ENCODE assay signal across 8 mouse cellular contexts in the genomic region with DNA sequence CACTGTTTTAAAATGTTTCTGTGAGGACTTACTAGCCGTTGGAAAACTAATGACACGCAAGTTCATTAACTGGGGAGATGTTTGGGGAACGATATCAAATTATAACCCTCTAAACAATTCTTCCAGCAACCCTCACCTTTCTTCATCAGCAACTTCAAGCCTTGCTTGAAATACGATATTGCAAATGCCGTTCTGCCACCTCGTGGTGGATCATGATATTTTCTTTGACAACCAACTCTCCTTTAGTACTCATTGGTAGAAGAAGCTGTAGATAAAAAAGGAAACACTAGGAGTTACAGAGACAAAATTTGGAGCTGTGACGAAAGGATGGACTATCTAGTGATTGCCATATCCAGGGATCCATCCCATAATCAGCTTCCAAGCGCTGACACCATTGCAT.
DNase-seq lines count a peak whose midpoint lies in the region; ATAC-seq and TF ChIP-seq lines count a peak whose summit lies in the region.

No protein-coding gene starts in this region.

- no peaks in the 10 kb centered on the region for H3K4me1 ChIP-seq in forebrain, embryonic 16.5 days (replicated peaks; ENCODE audit: control insufficient read depth, insufficient read depth, low read length)
- H3K4me1 ChIP-seq in intestine, embryonic 15.5 days (replicated peaks): no peaks in the 10 kb centered on the region
- no peaks in the 10 kb centered on the region for H3K4me1 ChIP-seq in midbrain, postnatal 0 days (ENCODE audit: insufficient read depth, low read length)

- peak; percentile 86 for TF ChIP-seq CTCF in midbrain, postnatal 0 days (IDR thresholded peaks at IDR 0.05)

- H3K4me2 ChIP-seq in forebrain, embryonic 16.5 days (ENCODE audit: low read length): no peak overlapping the region
- H3K4me2 ChIP-seq in intestine, embryonic 15.5 days (replicated peaks): no peak overlapping the region
- no peak overlapping the region for H3K4me2 ChIP-seq in midbrain, postnatal 0 days (ENCODE audit: low read depth, low read length, poor library complexity, severe bottlenecking)

- intact Hi-C loops in left cerebral cortex, postnatal 14 days (cut with DNase I): loop anchor here (1.0 to 5.0 kb wide), 4 partner anchors 89 to 629 kb away; no protein-coding TSS in a partner anchor

- ATAC-seq in forebrain, embryonic 16.5 days: peak; percentile 84
- peak; percentile 58; the same call in 1 of the 2 replicates for ATAC-seq in intestine, embryonic 15.5 days
- ATAC-seq in midbrain, postnatal 0 days (ENCODE audit: low FRiP score): 0 out of 2 replicates have a peak, but pooled peaks have one; percentile 53

- H3K27me3 ChIP-seq in forebrain, embryonic 16.5 days (replicated peaks; ENCODE audit: control insufficient read depth, insufficient read depth, low read length): no peaks in the 10 kb centered on the region
- no peaks in the 10 kb centered on the region for H3K27me3 ChIP-seq in intestine, embryonic 15.5 days (replicated peaks)
- H3K27me3 ChIP-seq in midbrain, postnatal 0 days (ENCODE audit: insufficient read depth, low read length): no peaks in the 10 kb centered on the region

- no peak overlapping the region for H3K27ac ChIP-seq in forebrain, embryonic 16.5 days (ENCODE audit: low read length)
- H3K27ac ChIP-seq in intestine, embryonic 15.5 days: no peak overlapping the region
- no peak overlapping the region for H3K27ac ChIP-seq in midbrain, postnatal 0 days (ENCODE audit: low read depth, low read length)

- no peaks in the 10 kb centered on the region for H3K9me3 ChIP-seq in forebrain, embryonic 16.5 days (ENCODE audit: control insufficient read depth, low read length)
- H3K9me3 ChIP-seq in intestine, embryonic 15.5 days: no peaks in the 10 kb centered on the region
- no peaks in the 10 kb centered on the region for H3K9me3 ChIP-seq in midbrain, postnatal 0 days (ENCODE audit: low read length)

- 23% methylated on average over 7 of the region's 8 CpGs for WGBS in forebrain, embryonic 16.5 days
- WGBS in intestine, embryonic 15.5 days: 17% methylated on average over 8 of the region's 8 CpGs
- 22% methylated on average over 7 of the region's 8 CpGs for WGBS in midbrain, postnatal 0 days

- DNase-seq in thymus, postnatal 0 days (ENCODE audit: low spot score): peak; percentile 3
- no peak for DNase-seq in thymus, adult 18-20 months
- DNase-seq in cerebellum, adult 11 months: peak; percentile 60
- peak; percentile 85 to 91 for DNase-seq in left cerebral cortex, postnatal 14 days (ENCODE audit: low spot score in 2 of 2)
- peak; percentile 90 for DNase-seq in midbrain, postnatal 0 days (ENCODE audit: low spot score)
- DNase-seq in spleen, postnatal 4 days (ENCODE audit: low spot score in 2 of 2): no peak

- no peaks in the 10 kb centered on the region for H3K36me3 ChIP-seq in forebrain, embryonic 16.5 days (ENCODE audit: control insufficient read depth, insufficient read depth)
- no peaks in the 10 kb centered on the region for H3K36me3 ChIP-seq in intestine, embryonic 15.5 days
- no peaks in the 10 kb centered on the region for H3K36me3 ChIP-seq in midbrain, postnatal 0 days (ENCODE audit: insufficient read depth, low read length)

- no peak overlapping the region for H3K4me3 ChIP-seq in forebrain, embryonic 16.5 days (replicated peaks; ENCODE audit: low read length)
- H3K4me3 ChIP-seq in intestine, embryonic 15.5 days (replicated peaks): no peak overlapping the region
- no peak overlapping the region for H3K4me3 ChIP-seq in midbrain, postnatal 0 days (ENCODE audit: low read depth, low read length)

- no peak overlapping the region for H3K9ac ChIP-seq in forebrain, embryonic 16.5 days (replicated peaks; ENCODE audit: low read depth, low read length)
- H3K9ac ChIP-seq in intestine, embryonic 15.5 days: no peak overlapping the region
- no peak overlapping the region for H3K9ac ChIP-seq in midbrain, postnatal 0 days (replicated peaks; ENCODE audit: low read length, poor library complexity, severe bottlenecking)

Comparison
In these comparisons a context has a peak if more than half of its experiments do, and no peak if none do; other contexts are left out.
1. DNase-seq: peak in thymus, postnatal 0 days (single experiment), cerebellum, adult 11 months (single experiment), left cerebral cortex, postnatal 14 days (2 of 2) and midbrain, postnatal 0 days (single experiment); none in thymus, adult 18-20 months (0 of 2) and spleen, postnatal 4 days (0 of 2).
2. Peak in every context shown above with its lines, with median percentiles within 50 percentile points of each other: ATAC-seq.